Mouse (Mus musculus): ENCODE data around the gene Folr1.

GRCm38 (mm10) chr7:101884160-101884559 lies 13.6 kb upstream of the Folr1 start:
- TF ChIP-seq CTCF (IDR thresholded peaks at IDR 0.05; ENCODE audit: extremely low read depth, insufficient read depth, insufficient read length, insufficient replicate concordance) (no peak), POLR2A (IDR thresholded peaks at IDR 0.05; ENCODE audit: low read depth, low read length) (no peak)
